Mouse (Mus musculus) small intestine, adult 2 months (tissue): Measurements from ENCODE around the gene Ttpal. TPM values are rescaled to one million over a fixed set of nuclear protein-coding genes. Genes with fewer than 3 reads are reported as not detected.
"Not testable (repeated sequence)": the region's sequence is repeated elsewhere in the genome, so short reads cannot be mapped to it uniquely, and the experiment has no call there.

Experiments
- H3K27ac ChIP-seq: fragments of 200-500 bp; 2 replicates; pipeline ENCODE4 v1.5.1; 2012; ENCODE audit warnings: low read depth, low read length, control low read depth, inconsistent platforms; ENCODE audit not compliant: insufficient read depth
- H3K27me3 ChIP-seq: fragments of 200-500 bp; 2 replicates; pipeline ENCODE4 v1.6.1; 2012; ENCODE audit warnings: mild to moderate bottlenecking, moderate library complexity, low read length, inconsistent platforms; ENCODE audit not compliant: control insufficient read depth, insufficient read depth
- H3K36me3 ChIP-seq: fragments of 200-500 bp; 2 replicates; pipeline ENCODE4 v1.6.1; 2012; ENCODE audit warnings: mild to moderate bottlenecking, low read length, control low read depth, inconsistent platforms; ENCODE audit not compliant: control insufficient read depth, insufficient read depth
- H3K4me1 ChIP-seq: fragments of 200-500 bp; 2 replicates; pipeline ENCODE4 v1.6.1; 2012; ENCODE audit warnings: low read length, inconsistent platforms, mixed read lengths; ENCODE audit not compliant: control insufficient read depth, insufficient read depth, insufficient read length
- H3K4me3 ChIP-seq: fragments of 200-500 bp; 2 replicates; pipeline ENCODE4 v1.5.1; 2012; ENCODE audit warnings: low read depth, mild to moderate bottlenecking, control low read depth, inconsistent platforms, low read length, moderate library complexity
- CTCF ChIP-seq: fragments of 200-500 bp; IDR thresholded peaks from 2 replicates; pipeline ENCODE4 v1.5.1; 2012; ENCODE audit warnings: low read depth, mild to moderate bottlenecking, control low read depth, inconsistent platforms, low read length, moderate library complexity, mixed read lengths; ENCODE audit not compliant: insufficient replicate concordance, insufficient read length; ENCODE audit errors: extremely low read depth
- POLR2A ChIP-seq: fragments of 200-500 bp; IDR thresholded peaks from 2 replicates; pipeline ENCODE4 v1.6.1; 2012; ENCODE audit warnings: low read depth, mild to moderate bottlenecking, control low read depth, inconsistent platforms, low read length, moderate library complexity
- WGBS: fragments of 180-500 bp; shearing (Covaris S2); methylation state at CpG from one replicate; pipeline ENCODE4 v1.1.7; 2018; 5-methylcytosine and 5-hydroxymethylcytosine counted together
- polyA plus RNA-seq: library from polyadenylated mRNA; depleted of rRNA; stranded (reverse); fragments of >200 nt; gene quantifications from 2 replicates; pipeline ENCODE4 v1.2.3, GENCODE M21; 2012

Gene Ttpal
- polyA plus RNA-seq, 1 experiment: 16.0 TPM

- Histone ChIP-seq H3K27me3 (no peaks in the 10 kb centered on the region), H3K27ac (no peak overlapping the region), H3K36me3 (peaks cover 56% of the 10 kb centered on the region), H3K4me1 (peaks cover 25% of the 10 kb centered on the region), H3K4me3 (no peak overlapping the region)
- 71% methylated on average over 9 of the region's 9 CpGs for WGBS
- TF ChIP-seq CTCF: no peak
- no peak for TF ChIP-seq POLR2A
These were observed 13.3 kb downstream of the Ttpal start for GRCm38 (mm10) chr2:163615401-163615800.

- Histone ChIP-seq H3K4me3 (no peak overlapping the region), H3K4me1 (peaks cover 19% of the 10 kb centered on the region), H3K27me3 (no peaks in the 10 kb centered on the region), H3K36me3 (peaks cover 61% of the 10 kb centered on the region), H3K27ac (peak overlapping the region; percentile 4; the same call in 1 of the 2 replicates)
- WGBS: 64% methylated on average over 4 of the region's 4 CpGs
- TF ChIP-seq POLR2A: no peak
- TF ChIP-seq CTCF: no peak
These were observed 14.0 kb downstream of the Ttpal start for GRCm38 (mm10) chr2:163615906-163616651.

- Histone ChIP-seq H3K27me3 (no peaks in the 10 kb centered on the region), H3K4me1 (peaks cover 14% of the 10 kb centered on the region; the same call in 1 of the 2 replicates), H3K36me3 (peaks cover 66% of the 10 kb centered on the region), H3K27ac (peak overlapping the region; percentile 23), H3K4me3 (no peak overlapping the region)
- 29% methylated on average over 3 of the region's 3 CpGs for WGBS
- TF ChIP-seq CTCF (no peak), POLR2A (no peak)
These were observed 14.6 kb downstream of the Ttpal start for GRCm38 (mm10) chr2:163616652-163617227.

GRCm38 (mm10) chr2:163617232-163617863 lies 15.2 kb downstream of the Ttpal start:
- peaks cover 64% of the 10 kb centered on the region for H3K36me3 ChIP-seq
- H3K27ac ChIP-seq: peak overlapping the region; percentile 23
- 45% methylated on average over 3 of the region's 3 CpGs for WGBS
- no peak for TF ChIP-seq POLR2A
- no peak for TF ChIP-seq CTCF
- no peaks in the 10 kb centered on the region for H3K27me3 ChIP-seq
- H3K4me1 ChIP-seq: peaks cover 11% of the 10 kb centered on the region; the same call in 1 of the 2 replicates
- no peak overlapping the region for H3K4me3 ChIP-seq

GRCm38 (mm10) chr2:163617874-163618273 lies 15.8 kb downstream of the Ttpal start:
- TF ChIP-seq POLR2A (no peak), CTCF (no peak)
- Histone ChIP-seq H3K4me1 (peaks cover 11% of the 10 kb centered on the region; the same call in 1 of the 2 replicates), H3K27me3 (no peaks in the 10 kb centered on the region), H3K27ac (no peak overlapping the region), H3K36me3 (peaks cover 68% of the 10 kb centered on the region), H3K4me3 (no peak overlapping the region)
- WGBS: 76% methylated on average over 4 of the region's 4 CpGs

GRCm38 (mm10) chr2:163620451-163620850 lies 18.3 kb downstream of the Ttpal start:
- H3K4me3 ChIP-seq: no peak overlapping the region
- peaks cover 8% of the 10 kb centered on the region; the same call in 1 of the 2 replicates for H3K4me1 ChIP-seq
- TF ChIP-seq CTCF: no peak
- TF ChIP-seq POLR2A: no peak
- H3K36me3 ChIP-seq: peaks cover 73% of the 10 kb centered on the region
- H3K27ac ChIP-seq: no peak overlapping the region
- WGBS: 34% methylated on average over 8 of the region's 8 CpGs
- H3K27me3 ChIP-seq: no peaks in the 10 kb centered on the region

GRCm38 (mm10) chr2:163621401-163621800 lies 19.3 kb downstream of the Ttpal start:
- H3K4me3 ChIP-seq, H3K27ac ChIP-seq, H3K27me3 ChIP-seq, H3K4me1 ChIP-seq: not testable (repeated sequence)
- 75% methylated on average over 3 of the region's 3 CpGs for WGBS
- peaks cover 78% of the 10 kb centered on the region for H3K36me3 ChIP-seq
